Mouse (Mus musculus) spleen, adult 12 weeks (tissue): ENCODE results near the gene Mpp4.

Experiments
- DNase-seq: peaks from one replicate; pipeline ENCODE4 v3.0.0; 2022; ENCODE audit warnings: low spot score

Gene Mpp4

GRCm38 (mm10) chr1:59167654-59168425, 4.7 kb upstream of the Mpp4 start:
- DNase-seq: no peak

GRCm38 (mm10) chr1:59166232-59166905, 3.2 kb upstream of the Mpp4 start:
- no peak for DNase-seq

DNA sequence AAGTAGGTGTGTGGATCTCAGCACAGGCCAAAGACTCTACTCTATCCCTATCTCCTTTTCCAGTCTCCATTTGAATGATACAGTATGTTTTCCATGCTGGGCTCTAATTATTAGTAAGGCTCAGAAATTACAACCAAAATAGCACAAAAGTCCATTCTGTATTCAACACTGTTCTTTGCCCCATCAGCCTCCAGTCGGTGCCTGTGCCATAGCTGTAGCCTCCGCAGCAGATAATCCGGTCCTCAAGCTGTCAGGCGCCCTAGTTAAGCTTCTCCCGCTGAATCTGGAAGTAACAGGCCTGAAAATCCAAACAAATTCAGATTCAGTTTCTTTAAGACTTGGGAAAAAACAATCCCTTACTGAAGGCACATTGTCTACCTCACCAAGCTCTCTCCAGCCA, 729 bp upstream of the Mpp4 start:
- DNase-seq: no peak

- no peak for DNase-seq
Measured at GRCm38 (mm10) chr1:59162309-59163024, 722 bp downstream of the Mpp4 start.

- DNase-seq: no peak
Measured at GRCm38 (mm10) chr1:59161396-59161795, 1.8 kb downstream of the Mpp4 start.

GRCm38 (mm10) chr1:59160871-59161270, 2.3 kb downstream of the Mpp4 start:
- DNase-seq: no peak

- no peak for DNase-seq
Measured at GRCm38 (mm10) chr1:59159136-59159535, 4.1 kb downstream of the Mpp4 start.

DNA sequence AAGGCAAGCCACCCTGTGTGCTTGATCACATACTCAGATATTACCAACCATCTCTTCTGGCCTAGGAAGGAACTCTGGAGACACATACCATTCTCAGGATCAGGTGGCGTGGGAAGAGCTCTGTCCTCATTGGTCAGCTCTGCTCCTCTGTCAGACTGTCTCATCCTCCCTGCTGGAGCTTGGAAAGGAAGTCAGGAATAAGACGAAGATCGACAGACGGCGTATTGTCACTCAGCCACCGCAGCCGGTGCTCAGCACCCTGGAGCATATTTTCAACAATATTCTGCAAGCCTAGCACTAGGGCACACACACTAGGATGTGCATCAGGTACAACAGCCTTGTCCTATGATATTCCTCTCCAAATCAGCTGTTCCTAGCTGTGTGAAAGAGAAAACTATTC, 4.7 kb downstream of the Mpp4 start:
- no peak for DNase-seq

DNA sequence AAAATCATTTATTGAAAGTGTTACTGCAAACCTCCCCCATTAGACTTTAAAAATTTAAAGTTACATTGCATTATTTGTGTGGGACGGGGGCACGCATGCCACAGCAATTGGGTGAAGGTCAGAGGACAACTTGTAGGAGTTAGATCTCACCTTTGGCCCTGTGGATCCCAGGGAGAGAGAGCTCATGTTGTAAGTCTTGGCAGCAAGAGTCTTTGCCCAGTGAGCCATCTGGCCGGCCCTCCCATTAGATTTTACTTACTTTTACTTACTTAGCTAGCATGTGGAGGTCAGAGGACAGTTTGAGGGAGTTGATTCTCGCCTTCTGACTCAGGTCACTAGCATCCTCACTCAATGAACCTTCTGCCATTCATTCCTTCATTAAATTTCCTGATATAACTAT, 5.3 kb downstream of the Mpp4 start:
- DNase-seq: no peak

- DNase-seq: no peak
Measured at GRCm38 (mm10) chr1:59152346-59152745, 10.8 kb downstream of the Mpp4 start.

GRCm38 (mm10) chr1:59150542-59150941, 12.6 kb downstream of the Mpp4 start:
- no peak for DNase-seq

- DNase-seq: no peak
Measured at GRCm38 (mm10) chr1:59144543-59144942, 18.6 kb downstream of the Mpp4 start.

DNA sequence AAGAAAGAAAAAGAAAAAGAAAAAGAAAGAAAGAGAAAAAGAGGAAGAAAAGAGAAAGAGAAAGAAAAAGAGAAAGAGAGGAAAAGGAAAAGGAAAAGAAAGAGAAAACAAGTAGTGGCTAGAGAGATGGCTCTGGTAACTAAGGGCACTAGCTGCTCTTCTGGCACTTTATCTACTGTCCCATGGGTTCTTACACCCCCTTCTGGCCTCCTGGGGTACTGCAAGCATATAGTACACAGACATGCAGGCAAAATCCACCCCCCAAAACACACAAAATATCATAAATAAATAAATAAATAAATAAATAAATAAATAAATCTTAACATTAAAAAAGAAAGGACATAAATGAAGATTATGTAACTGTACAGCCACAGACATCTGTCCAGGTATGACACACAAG, 20.4 kb downstream of the Mpp4 start:
- DNase-seq: peak; percentile 43

- no peak for DNase-seq
Measured at GRCm38 (mm10) chr1:59134419-59134818, 28.8 kb downstream of the Mpp4 start.

GRCm38 (mm10) chr1:59128879-59129278, 34.3 kb downstream of the Mpp4 start:
- DNase-seq: no peak

GRCm38 (mm10) chr1:59125558-59125957, 37.6 kb downstream of the Mpp4 start:
- no peak for DNase-seq

GRCm38 (mm10) chr1:59119720-59120457, 43.3 kb downstream of the Mpp4 start, which contains the start of gene Tmem237:
Gene Tmem237, minus strand, starts transcription at chr1:59120408.
- DNase-seq: peak; percentile 81

- no peak for DNase-seq
Measured at GRCm38 (mm10) chr1:59110524-59110923, 52.7 kb downstream of the Mpp4 start.

DNA sequence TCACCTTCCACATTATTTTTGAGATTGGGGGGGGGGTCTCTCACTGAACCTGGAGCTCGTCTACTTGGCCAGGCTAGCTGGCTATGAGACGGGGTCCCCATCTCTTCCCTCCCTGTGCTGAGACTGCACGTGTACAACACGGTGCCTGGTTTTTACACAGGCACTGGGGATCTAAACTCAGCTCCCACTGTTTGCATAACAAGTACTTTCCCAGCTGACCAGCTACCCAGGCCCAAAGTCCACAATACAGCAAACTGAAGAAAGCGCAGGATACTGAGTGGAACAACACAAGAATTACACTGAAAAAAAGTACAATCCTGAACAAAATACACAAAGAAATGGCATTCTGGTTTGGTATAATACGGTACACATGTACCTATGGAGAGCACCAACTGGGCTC, 61.1 kb downstream of the Mpp4 start:
- DNase-seq: no peak

GRCm38 (mm10) chr1:59101020-59101419, 62.2 kb downstream of the Mpp4 start:
- DNase-seq: no peak

DNA sequence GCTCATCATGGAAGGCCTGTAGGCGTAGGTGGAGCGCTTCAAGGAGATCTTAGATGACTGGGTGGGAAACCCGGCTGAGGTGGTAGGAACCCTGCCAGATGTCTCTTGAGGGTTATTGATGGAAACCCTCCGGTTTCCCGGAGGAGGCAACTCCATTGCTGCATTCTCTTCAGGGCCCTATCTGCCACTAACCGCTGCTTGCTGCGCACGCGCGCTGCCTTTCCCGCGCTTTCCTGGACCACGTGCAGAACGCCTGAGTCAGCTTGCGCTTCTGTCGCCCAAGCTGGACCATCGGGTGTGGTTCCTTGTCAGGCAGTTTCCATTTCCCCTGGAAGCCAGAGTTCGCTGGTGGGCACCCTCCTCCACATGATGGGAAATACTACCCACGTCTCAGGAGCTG, 68.5 kb downstream of the Mpp4 start, which contains the start of gene C2cd6:
TSS of gene C2cd6 (minus strand) at position 196 of the 400 bp plus-strand sequence.
- no peak for DNase-seq
